Mouse (Mus musculus): ENCODE data around the gene Slc2a13. TPM values are rescaled to one million over a fixed set of nuclear protein-coding genes. Genes with fewer than 3 reads are reported as not detected.
A peak's percentile ranks its signal among the peaks of the same experiment; 100 is the strongest.

Slc2a13 gene
- total RNA-seq (2022), result 1 to 10 TPM in 3 of 4 experiments, under 1 TPM in 1; 0.97 to 1.4 (median 1.2) TPM

GRCm38 (mm10) chr15:91573111-91573538 is at the start of gene Slc2a13:
Slc2a13 (minus strand) TSS chr15:91573261.
- DNase-seq (ENCODE audit: low spot score), result peak; percentile 72

GRCm38 (mm10) chr15:91616016-91616415 is 43.0 kb upstream of the Slc2a13 start:
- DNase-seq (ENCODE audit: low spot score), result no peak

- no peak for DNase-seq (ENCODE audit: low spot score)
These were observed 42.5 kb upstream of the Slc2a13 start for GRCm38 (mm10) chr15:91615532-91615931.

- DNase-seq (ENCODE audit: low spot score), result no peak
These were observed 41.1 kb upstream of the Slc2a13 start for GRCm38 (mm10) chr15:91613981-91614665.

- peak; percentile 60 for DNase-seq (ENCODE audit: low spot score)
These were observed 36.7 kb upstream of the Slc2a13 start for GRCm38 (mm10) chr15:91609713-91610112.

- no peak for DNase-seq (ENCODE audit: low spot score)
These were observed 35.8 kb upstream of the Slc2a13 start for GRCm38 (mm10) chr15:91608811-91609210.

- DNase-seq (ENCODE audit: low spot score), result no peak
These were observed 28.1 kb upstream of the Slc2a13 start for GRCm38 (mm10) chr15:91601197-91601596.

GRCm38 (mm10) chr15:91597290-91597689 is 24.2 kb upstream of the Slc2a13 start:
- DNase-seq (ENCODE audit: low spot score), result no peak

- peak; percentile 73 for DNase-seq (ENCODE audit: low spot score)
These were observed 1.4 kb upstream of the Slc2a13 start for GRCm38 (mm10) chr15:91574492-91574891.

GRCm38 (mm10) chr15:91572421-91573069 is 516 bp downstream of the Slc2a13 start:
- peak; percentile 7 for DNase-seq (ENCODE audit: low spot score)

GRCm38 (mm10) chr15:91571981-91572380 is 1.1 kb downstream of the Slc2a13 start:
- DNase-seq (ENCODE audit: low spot score), result no peak

- DNase-seq (ENCODE audit: low spot score), result no peak
These were observed 6.3 kb downstream of the Slc2a13 start for GRCm38 (mm10) chr15:91566784-91567183.

GRCm38 (mm10) chr15:91565025-91565605 is 7.9 kb downstream of the Slc2a13 start:
- DNase-seq (ENCODE audit: low spot score), result no peak

GRCm38 (mm10) chr15:91561728-91562127 is 11.3 kb downstream of the Slc2a13 start:
- no peak for DNase-seq (ENCODE audit: low spot score)

GRCm38 (mm10) chr15:91555336-91555736 is 17.7 kb downstream of the Slc2a13 start:
- no peak for DNase-seq (ENCODE audit: low spot score)

- no peak for DNase-seq (ENCODE audit: low spot score)
These were observed 24.3 kb downstream of the Slc2a13 start for GRCm38 (mm10) chr15:91548586-91549268.

GRCm38 (mm10) chr15:91544586-91544985 is 28.5 kb downstream of the Slc2a13 start:
- no peak for DNase-seq (ENCODE audit: low spot score)

- DNase-seq (ENCODE audit: low spot score), result no peak
These were observed 34.6 kb downstream of the Slc2a13 start for GRCm38 (mm10) chr15:91538439-91538838.

GRCm38 (mm10) chr15:91526876-91527275 is 46.2 kb downstream of the Slc2a13 start:
- DNase-seq (ENCODE audit: low spot score), result no peak

- no peak for DNase-seq (ENCODE audit: low spot score)
These were observed 46.9 kb downstream of the Slc2a13 start for GRCm38 (mm10) chr15:91526166-91526565.

- no peak for DNase-seq (ENCODE audit: low spot score)
These were observed 48.6 kb downstream of the Slc2a13 start for GRCm38 (mm10) chr15:91524451-91524850.

- no peak for DNase-seq (ENCODE audit: low spot score)
These were observed 69.8 kb downstream of the Slc2a13 start for GRCm38 (mm10) chr15:91503291-91503690.
